Mouse (Mus musculus) stomach, embryonic 16.5 days (tissue): ENCODE data around the gene Rnf135. TPM values are rescaled to one million over a fixed set of nuclear protein-coding genes. Genes with fewer than 3 reads are reported as not detected.
"Not testable (repeated sequence)": the region's sequence is repeated elsewhere in the genome, so short reads cannot be mapped to it uniquely, and the experiment has no call there.

Experiments used
- ATAC-seq: fragments of 200-750 bp; cut with Nextera tagmentation; 2 replicates; pipeline ENCODE4 v1.8.0; 2017; ENCODE audit warnings: moderate number of reproducible peaks, moderate TSS enrichment; ENCODE audit not compliant: insufficient read depth, low FRiP score
- H3K27ac ChIP-seq: fragments of 300-500 bp; sonication (generic); 2 replicates; pipeline ENCODE4 v1.5.1; 2014; ENCODE audit warnings: low read length
- H3K27me3 ChIP-seq: fragments of 300-500 bp; sonication (generic); 2 replicates; pipeline ENCODE4 v1.6.1; 2014; ENCODE audit warnings: low read length, control low read depth, mixed read lengths; ENCODE audit not compliant: control insufficient read depth, insufficient read depth
- H3K36me3 ChIP-seq: fragments of 300-500 bp; sonication (generic); 2 replicates; pipeline ENCODE4 v1.6.1; 2014; ENCODE audit warnings: low read length; ENCODE audit not compliant: control insufficient read depth, insufficient read depth
- H3K4me1 ChIP-seq: fragments of 300-500 bp; sonication (generic); 2 replicates; pipeline ENCODE4 v1.6.1; 2014; ENCODE audit warnings: low read length, control low read depth, mixed read lengths; ENCODE audit not compliant: control insufficient read depth, insufficient read depth
- H3K4me2 ChIP-seq: fragments of 300-500 bp; sonication (generic); 2 replicates; pipeline ENCODE4 v1.6.1; 2014; ENCODE audit warnings: low read depth, low read length, mixed read lengths
- H3K4me3 ChIP-seq: fragments of 300-500 bp; sonication (generic); replicated peaks from 2 replicates; pipeline ENCODE4 v1.5.1; 2014; ENCODE audit warnings: mild to moderate bottlenecking, low read length
- H3K9ac ChIP-seq: fragments of 300-500 bp; sonication (generic); 2 replicates; pipeline ENCODE4 v1.6.1; 2014; ENCODE audit warnings: low read length
- H3K9me3 ChIP-seq: fragments of 300-500 bp; sonication (generic); replicated peaks from 2 replicates; pipeline ENCODE4 v1.6.1; 2016; ENCODE audit warnings: low read length, control low read depth; ENCODE audit not compliant: control insufficient read depth
- WGBS: fragments of 180-500 bp; shearing (Covaris S2); extraction: QIAGEN DNeasy Blood & Tissue Kit; methylation state at CpG from one replicate; pipeline ENCODE4 v1.1.7; 2014; 5-methylcytosine and 5-hydroxymethylcytosine counted together
- polyA plus RNA-seq: library from polyadenylated mRNA; unstranded; fragments of >200 nt; fragmentation: Nextera tagmentation; extraction: Ambion mirVana; gene quantifications from 2 replicates; pipeline ENCODE4 v1.2.1, GENCODE M21; 2015

Gene Rnf135
- polyA plus RNA-seq, 1 experiment from 2014 or later: 11.6 TPM

GRCm38 (mm10) chr11:80204037-80204436 lies 20.4 kb downstream of the Rnf135 start:
- Histone ChIP-seq H3K4me1 (0 out of 2 replicates have a peak, but pooled peaks cover 2% of the 10 kb centered on the region), H3K27ac (no peak overlapping the region), H3K4me2 (no peak overlapping the region), H3K9me3 (no peaks in the 10 kb centered on the region), H3K4me3 (no peak overlapping the region), H3K36me3 (no peaks in the 10 kb centered on the region), H3K9ac (no peak overlapping the region), H3K27me3 (no peaks in the 10 kb centered on the region)
- no peak for ATAC-seq
- WGBS: 65% methylated on average over 3 of the region's 3 CpGs

DNA sequence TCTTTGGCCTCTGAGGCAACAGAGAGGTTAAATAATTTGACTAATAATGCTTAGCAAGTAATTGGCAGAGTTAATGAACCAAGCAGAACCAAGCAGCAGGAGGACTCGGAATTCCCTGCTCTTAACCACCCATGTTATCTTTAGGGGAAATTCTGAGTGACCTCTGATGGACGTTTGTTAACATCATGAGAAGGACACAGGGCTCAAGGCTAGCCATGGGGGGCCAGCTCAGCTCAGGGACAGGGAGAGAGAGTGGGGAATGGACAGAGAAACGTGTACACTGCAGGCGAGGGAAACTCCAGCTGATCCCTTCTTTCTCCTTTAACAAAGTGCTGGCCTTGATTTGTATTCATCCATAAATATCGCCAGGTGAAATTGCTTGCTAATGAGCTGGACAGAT lies 21.3 kb downstream of the Rnf135 start:
- H3K4me3 ChIP-seq: no peak overlapping the region
- H3K36me3 ChIP-seq: no peaks in the 10 kb centered on the region
- no peak overlapping the region for H3K27ac ChIP-seq
- H3K9me3 ChIP-seq: no peaks in the 10 kb centered on the region
- no peak overlapping the region for H3K9ac ChIP-seq
- H3K4me2 ChIP-seq: no peak overlapping the region
- no peaks in the 10 kb centered on the region for H3K27me3 ChIP-seq
- WGBS: 52% methylated on average over 5 of the region's 5 CpGs
- peaks cover 3% of the 10 kb centered on the region; the same call in 1 of the 2 replicates for H3K4me1 ChIP-seq
- no peak for ATAC-seq

DNA sequence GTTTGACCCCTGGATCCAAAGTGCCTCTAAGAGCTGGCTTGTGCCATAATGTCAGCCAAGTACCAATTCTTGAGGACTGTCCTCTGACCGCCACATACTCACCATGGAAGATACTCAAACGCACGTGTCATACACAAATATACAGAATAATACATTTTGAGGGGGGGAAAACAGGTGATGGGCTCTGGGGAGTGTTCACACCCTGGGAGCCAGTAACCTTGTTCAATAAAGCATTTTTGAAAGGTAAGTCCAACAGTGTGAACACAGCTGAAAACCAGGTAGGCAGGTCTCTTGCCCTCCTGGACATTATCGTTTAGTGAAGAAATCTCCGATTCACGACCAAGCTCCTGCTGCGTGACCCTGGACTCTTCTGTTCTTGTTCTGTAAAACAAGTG lies 24.8 kb downstream of the Rnf135 start:
- no peak overlapping the region for H3K4me3 ChIP-seq
- no peaks in the 10 kb centered on the region for H3K27me3 ChIP-seq
- no peak overlapping the region for H3K27ac ChIP-seq
- H3K36me3 ChIP-seq: no peaks in the 10 kb centered on the region
- peaks cover 11% of the 10 kb centered on the region for H3K4me1 ChIP-seq
- WGBS: 38% methylated on average over 7 of the region's 7 CpGs
- no peaks in the 10 kb centered on the region for H3K9me3 ChIP-seq
- H3K9ac ChIP-seq: peak overlapping the region; percentile 12
- ATAC-seq: peak; percentile 11; the same call in 1 of the 2 replicates
- no peak overlapping the region for H3K4me2 ChIP-seq

- ATAC-seq: peak; percentile 95
- Histone ChIP-seq H3K4me2 (peak within 1 kb of the TSS; percentile 55), H3K27ac (peak within 1 kb of the TSS; percentile 93), H3K9ac (peak within 1 kb of the TSS; percentile 94), H3K36me3 (no peaks in the 10 kb centered on the region), H3K4me1 (peaks cover 11% of the 10 kb centered on the region), H3K27me3 (no peaks in the 10 kb centered on the region), H3K4me3 (peak within 1 kb of the TSS; percentile 94), H3K9me3 (no peaks in the 10 kb centered on the region)
- under 1% methylated on average over 78 of the region's 78 CpGs for WGBS
These were observed 25.5 kb downstream of the Rnf135 start, which contains the start of gene Rhot1 for GRCm38 (mm10) chr11:80208860-80209800. Gene Rhot1 (plus strand): TSS chr11:80209019.

DNA sequence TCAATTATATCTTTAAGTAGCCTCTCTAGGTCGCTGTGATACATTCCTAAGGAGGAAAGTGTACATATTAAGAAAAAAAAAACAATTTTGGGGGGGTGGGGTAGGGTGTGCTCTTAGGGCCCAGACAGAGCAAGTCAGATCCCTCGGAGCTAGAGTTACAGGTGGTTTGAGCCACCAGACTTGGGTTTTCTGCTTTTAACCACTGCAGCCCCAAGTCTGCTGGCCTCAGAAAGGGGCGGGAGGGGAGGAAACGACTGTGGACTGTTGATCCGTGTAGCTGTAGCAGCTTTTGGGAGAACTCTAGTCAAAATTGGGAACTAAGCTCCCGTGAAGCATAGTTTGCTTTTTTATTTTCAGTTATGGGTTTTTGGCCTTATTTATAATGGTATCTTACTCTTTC lies 26.7 kb downstream of the Rnf135 start:
- Histone ChIP-seq H3K36me3 (no peaks in the 10 kb centered on the region), H3K27ac (no peak overlapping the region), H3K4me1 (peaks cover 11% of the 10 kb centered on the region), H3K9me3 (no peaks in the 10 kb centered on the region), H3K4me2 (peak overlapping the region; percentile 55), H3K4me3 (peak overlapping the region; percentile 94), H3K9ac (peak overlapping the region; percentile 58), H3K27me3 (no peaks in the 10 kb centered on the region)
- 42% methylated on average over 6 of the region's 6 CpGs for WGBS
- no peak for ATAC-seq

DNA sequence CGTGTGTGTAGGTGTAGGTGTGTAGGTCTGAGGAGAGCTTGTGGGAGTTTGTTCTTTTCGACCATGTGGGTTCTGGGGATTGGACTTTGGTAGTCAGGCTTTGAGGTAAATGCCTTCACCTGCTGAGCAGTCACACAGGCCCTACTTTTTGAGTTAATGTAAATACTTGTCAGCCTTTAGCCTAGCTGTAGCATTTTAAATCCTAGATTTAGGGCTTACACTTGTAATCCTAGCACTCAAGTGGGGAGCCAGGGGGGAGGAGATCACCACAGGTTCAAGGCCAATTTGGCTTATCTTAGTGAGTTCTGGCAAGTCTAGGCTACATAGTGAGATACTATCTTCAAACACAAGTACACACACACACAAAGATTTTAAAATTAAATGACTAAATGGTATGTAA lies 28.6 kb downstream of the Rnf135 start:
- 87% methylated on average over 2 of the region's 2 CpGs for WGBS
- no peaks in the 10 kb centered on the region for H3K9me3 ChIP-seq

GRCm38 (mm10) chr11:80215291-80215690 lies 31.6 kb downstream of the Rnf135 start:
- H3K9me3 ChIP-seq: no peaks in the 10 kb centered on the region
- H3K4me3 ChIP-seq: no peak overlapping the region
- no peak overlapping the region for H3K9ac ChIP-seq
- H3K36me3 ChIP-seq: no peaks in the 10 kb centered on the region
- ATAC-seq: no peak
- H3K4me1 ChIP-seq: peaks cover 4% of the 10 kb centered on the region
- H3K27ac ChIP-seq: no peak overlapping the region
- 78% methylated on average over 3 of the region's 3 CpGs for WGBS
- H3K27me3 ChIP-seq: no peaks in the 10 kb centered on the region
- no peak overlapping the region for H3K4me2 ChIP-seq

More for the DNA sequence above, 28.6 kb downstream of the Rnf135 start:
- H3K36me3 ChIP-seq: no peaks in the 10 kb centered on the region
- no peak overlapping the region for H3K27ac ChIP-seq
- ATAC-seq: no peak
- peaks cover 11% of the 10 kb centered on the region for H3K4me1 ChIP-seq
- no peak overlapping the region for H3K9ac ChIP-seq
- H3K27me3 ChIP-seq: no peaks in the 10 kb centered on the region
- H3K4me2 ChIP-seq: no peak overlapping the region
- no peak overlapping the region for H3K4me3 ChIP-seq

GRCm38 (mm10) chr11:80218657-80219293 lies 35.1 kb downstream of the Rnf135 start:
- no peaks in the 10 kb centered on the region for H3K4me1 ChIP-seq
- H3K9me3 ChIP-seq: no peaks in the 10 kb centered on the region
- no peak overlapping the region for H3K9ac ChIP-seq
- H3K27me3 ChIP-seq: no peaks in the 10 kb centered on the region
- no peaks in the 10 kb centered on the region for H3K36me3 ChIP-seq
- WGBS: 78% methylated on average over 11 of the region's 11 CpGs
- no peak overlapping the region for H3K4me2 ChIP-seq
- H3K4me3 ChIP-seq: no peak overlapping the region
- no peak for ATAC-seq
- H3K27ac ChIP-seq: no peak overlapping the region

DNA sequence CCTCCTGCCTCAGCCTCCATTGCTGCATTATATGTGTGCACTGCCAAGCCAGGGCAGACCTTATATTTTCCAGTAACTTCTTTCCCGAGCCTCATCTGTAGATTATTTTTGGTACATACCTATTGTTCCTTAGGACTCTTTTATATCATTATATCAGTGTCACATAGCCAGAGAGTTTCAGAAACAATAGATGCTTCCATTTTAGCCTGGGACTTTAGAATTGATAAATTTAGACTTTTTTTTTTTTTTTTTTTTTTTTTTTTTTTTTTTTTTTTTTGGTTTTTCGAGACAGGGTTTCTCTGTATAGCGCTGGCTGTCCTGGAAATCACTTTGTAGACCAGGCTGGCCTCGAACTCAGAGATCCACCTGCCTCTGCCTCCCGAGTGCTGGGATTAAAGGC lies 46.4 kb downstream of the Rnf135 start:
- not testable (repeated sequence) for H3K4me3 ChIP-seq, H3K27me3 ChIP-seq, H3K36me3 ChIP-seq, H3K9me3 ChIP-seq, H3K4me2 ChIP-seq, H3K27ac ChIP-seq, H3K9ac ChIP-seq, ATAC-seq, H3K4me1 ChIP-seq
- 91% methylated on average over 2 of the region's 5 CpGs for WGBS
